Mouse (Mus musculus) lung, postnatal 4 days (tissue): ENCODE results near the gene Vmn1r125.
"Not testable (repeated sequence)": the region's sequence is repeated elsewhere in the genome, so short reads cannot be mapped to it uniquely, and the experiment has no call there.

Experiments
- DNase-seq, 2 experiments: peaks; one replicate each; pipeline ENCODE4 v3.0.0; 2021

The Vmn1r125 gene

GRCm38 (mm10) chr7:21271879-21272278, at the start of gene Vmn1r125:
Gene Vmn1r125, plus strand, starts transcription at chr7:21272179.
- not testable (repeated sequence) for DNase-seq

- not testable (repeated sequence) for DNase-seq
Observed at GRCm38 (mm10) chr7:21260517-21260916, 11.5 kb upstream of the Vmn1r125 start, which contains the start of gene Vmn1r124. Gene Vmn1r124, minus strand, starts transcription at chr7:21260617.

- DNase-seq: not testable (repeated sequence)
Observed at GRCm38 (mm10) chr7:21301367-21301766, 29.4 kb downstream of the Vmn1r125 start, which contains the start of gene Vmn1r126. Gene Vmn1r126, minus strand, starts transcription at chr7:21301467.

GRCm38 (mm10) chr7:21319761-21320160, 47.8 kb downstream of the Vmn1r125 start, which contains the start of gene Vmn1r127:
Gene Vmn1r127, minus strand, starts transcription at chr7:21319861.
- not testable (repeated sequence) for DNase-seq
